In the genomic region with DNA sequence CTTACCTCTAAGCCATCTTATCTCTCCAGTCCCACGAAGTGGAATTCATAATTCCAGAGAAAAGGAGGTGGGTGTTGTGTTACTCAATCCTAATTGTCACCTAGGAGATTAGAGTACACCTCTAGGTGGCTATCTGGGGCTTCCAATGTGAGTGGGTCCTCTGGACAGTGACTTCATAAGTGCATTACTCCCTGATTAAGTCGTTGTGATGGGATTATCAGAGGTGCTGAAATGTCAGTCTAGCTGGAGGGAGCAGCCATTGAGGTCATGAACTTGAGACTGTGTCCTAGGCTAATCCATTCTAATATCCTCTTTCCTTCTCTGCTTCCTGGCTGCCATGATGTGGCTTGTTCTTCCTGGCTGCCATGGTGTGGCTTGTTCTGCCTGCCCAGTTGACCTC, we compare ENCODE assay signal across 20 mouse cellular contexts. TPM values are rescaled to one million over a fixed set of nuclear protein-coding genes. Genes with fewer than 3 reads are reported as not detected.
"Had no signal": no experiment of that assay in that cellular context is flagged by ENCODE, and none has a peak within 500 bp of the region (broad histone marks: within the 10 kb centered on the region; RNA-seq: fewer than 3 reads in every experiment).

No protein-coding gene starts in this region.

- ATAC-seq: liver, embryonic 12.5 days; midbrain, embryonic 16.5 days had no signal

- H3K4me2 ChIP-seq: liver, embryonic 12.5 days; lung, embryonic 14.5 days; midbrain, embryonic 12.5 days; neural tube, embryonic 13.5 days; neural tube, embryonic 15.5 days had no signal

- H3K4me3 ChIP-seq: liver, embryonic 12.5 days; midbrain, embryonic 10.5 days; midbrain, embryonic 12.5 days; myocyte; neural tube, embryonic 13.5 days; neural tube, embryonic 15.5 days had no signal

- H3K9me3 ChIP-seq: liver, embryonic 12.5 days; midbrain, embryonic 10.5 days; midbrain, embryonic 12.5 days; neural tube, embryonic 13.5 days; neural tube, embryonic 15.5 days had no signal

- H3K9ac ChIP-seq: liver, embryonic 12.5 days; liver, embryonic 14.5 days; lung, embryonic 14.5 days; midbrain, embryonic 12.5 days; neural tube, embryonic 13.5 days; neural tube, embryonic 15.5 days had no signal

- H3K27ac ChIP-seq: liver, embryonic 12.5 days; liver, embryonic 14.5 days; midbrain, embryonic 10.5 days; midbrain, embryonic 12.5 days; neural tube, embryonic 13.5 days; neural tube, embryonic 15.5 days had no signal

- H3K4me1 ChIP-seq: midbrain, embryonic 10.5 days; midbrain, embryonic 12.5 days; neural tube, embryonic 15.5 days had no signal

- H3K27me3 ChIP-seq: liver, embryonic 12.5 days; midbrain, embryonic 12.5 days; neural tube, embryonic 13.5 days; neural tube, embryonic 15.5 days had no signal

- DNase-seq: lung, adult 18-20 months; lung, embryonic 14.5 days; lung, postnatal 10 days; lung, postnatal 4 days; midbrain, embryonic 14.5 days; right cerebral cortex, adult 18-20 months; right cerebral cortex, postnatal 25 days; right cerebral cortex, postnatal 4 days; thymus, adult 18-20 months; thymus, postnatal 14 days; thymus, postnatal 36 days had no signal

- H3K36me3 ChIP-seq: midbrain, embryonic 12.5 days; neural tube, embryonic 13.5 days; neural tube, embryonic 15.5 days had no signal

RNA-seq across cellular contexts. Expression of a gene that starts 8.0 kb away (rescaled TPM):
- total RNA-seq: megakaryocyte-erythroid progenitor cell, adult 5-6 weeks had no signal
